Mouse (Mus musculus) left cerebral cortex, postnatal 25 days (tissue): Measurements from ENCODE around the gene Sgca. TPM values are rescaled to one million over a fixed set of nuclear protein-coding genes. Genes with fewer than 3 reads are reported as not detected.
A peak's percentile ranks its signal among the peaks of the same experiment; 100 is the strongest.

Source experiments
- DNase-seq, 2 experiments: peaks; one replicate each; pipeline ENCODE4 v3.0.0; 2022; ENCODE audit warnings: low spot score in 2 of 2, mixed read lengths in 1 of 2
- intact Hi-C: fragments of 180-260 bp; cut with DNase I; formaldehyde crosslinking; loops from one replicate; pipeline ENCODE4 v1.15.1; 2025
- total RNA-seq, 2 experiments: library from RNA; stranded (reverse); gene quantifications; 2 replicates each; pipeline ENCODE4 v1.2.3; 2021

The Sgca gene
- total RNA-seq, 2 experiments from 2014 or later, result 0.46 TPM; not detected in 1

- DNase-seq, result no peak
- intact Hi-C loops, result no loop called here
These were observed 41.6 kb downstream of the Sgca start for GRCm38 (mm10) chr11:94934526-94934925.

DNA sequence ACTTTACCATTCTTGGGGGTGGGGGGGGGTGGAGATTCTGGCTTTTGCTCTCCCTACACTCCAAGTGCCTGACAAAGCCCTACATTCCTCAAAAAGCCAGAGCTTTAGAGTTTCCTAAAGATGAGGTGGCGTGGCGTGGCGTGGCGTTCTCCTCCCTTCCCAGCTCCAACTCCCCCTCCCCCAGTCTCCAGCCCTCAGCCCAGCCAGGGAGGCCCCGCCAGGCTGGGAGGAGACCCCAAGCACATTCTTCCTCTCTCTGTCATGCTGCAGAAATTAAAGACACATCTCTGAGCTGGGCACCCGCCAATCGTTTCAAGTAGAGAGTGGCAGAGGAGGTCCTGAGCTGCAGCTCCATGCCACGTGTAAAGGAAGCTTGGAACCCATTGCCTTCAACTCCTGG, 42.5 kb downstream of the Sgca start:
- intact Hi-C loops, result no loop called here
- DNase-seq, result no peak

DNA sequence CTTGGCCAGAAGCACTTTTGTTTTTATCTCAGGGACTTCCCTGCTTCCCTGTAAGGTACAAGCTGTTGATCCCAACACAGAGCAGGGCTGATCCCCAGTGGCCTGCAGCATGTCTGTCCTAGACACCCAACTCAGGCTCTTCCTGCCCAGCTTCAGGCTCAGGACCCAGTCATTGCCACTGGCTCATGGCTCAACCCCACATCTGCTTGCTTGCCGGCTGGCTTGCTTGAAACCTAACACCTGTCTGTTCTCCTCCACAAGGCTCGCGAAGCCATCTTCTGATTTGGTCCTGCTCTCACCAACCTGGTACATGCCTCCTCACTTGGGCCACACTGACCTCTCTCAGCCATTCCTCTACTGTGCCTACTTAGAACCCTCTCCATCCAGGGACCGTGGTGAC, 46.0 kb downstream of the Sgca start:
- no peak for DNase-seq
- intact Hi-C loops, result no loop called here

DNA sequence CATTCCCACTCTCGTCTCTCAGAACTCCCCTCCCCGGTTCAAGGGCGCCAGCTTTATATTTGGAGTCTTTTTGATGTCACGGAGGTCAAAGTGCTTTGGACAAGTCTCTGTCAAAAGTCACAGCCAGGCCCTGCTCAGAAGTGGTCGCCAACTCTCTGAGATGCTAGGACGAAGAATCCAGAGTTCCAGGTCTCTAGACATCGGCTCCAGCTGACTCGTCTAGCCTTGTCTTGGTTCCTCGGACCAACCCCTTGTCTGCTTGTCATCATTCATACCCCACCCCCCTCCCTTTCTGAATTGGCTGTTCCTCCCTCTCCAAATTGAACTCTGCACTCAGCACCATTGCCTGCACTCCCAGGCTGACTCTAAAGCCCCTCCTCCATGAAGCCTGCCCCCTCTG, 46.5 kb downstream of the Sgca start:
- DNase-seq, result no peak
- intact Hi-C loops, result no loop called here

- DNase-seq, result peak in 1 of 2 experiments; percentile 31
- intact Hi-C loops, result no loop called here
These were observed 47.3 kb downstream of the Sgca start for GRCm38 (mm10) chr11:94928820-94929219.

- intact Hi-C loops, result no loop called here
- DNase-seq, result no peak
These were observed 48.3 kb downstream of the Sgca start for GRCm38 (mm10) chr11:94927771-94928291.

DNA sequence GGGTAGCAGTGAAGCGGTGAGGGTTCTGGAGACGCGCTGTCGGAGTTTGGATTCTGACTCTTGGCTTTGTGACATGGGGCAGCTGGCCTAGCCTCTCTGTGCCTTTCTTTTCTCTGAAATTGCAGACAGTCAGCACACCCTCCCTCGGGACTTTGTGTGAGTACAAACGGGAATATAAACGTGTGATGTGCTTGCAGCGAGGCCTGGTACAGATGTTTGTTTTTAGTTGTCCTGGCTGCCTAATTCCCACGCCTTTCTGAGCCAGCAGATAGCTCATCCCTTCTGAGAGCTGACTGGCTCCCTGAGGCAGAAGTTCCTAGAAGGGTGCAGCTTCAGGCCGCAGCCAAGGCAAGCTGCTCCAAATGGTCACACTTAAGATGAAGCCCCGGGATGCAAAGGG, 49.7 kb downstream of the Sgca start:
- intact Hi-C loops, result no loop called here
- no peak for DNase-seq

- no peak for DNase-seq
- intact Hi-C loops, result no loop called here
These were observed 51.1 kb downstream of the Sgca start for GRCm38 (mm10) chr11:94924977-94925376.

DNA sequence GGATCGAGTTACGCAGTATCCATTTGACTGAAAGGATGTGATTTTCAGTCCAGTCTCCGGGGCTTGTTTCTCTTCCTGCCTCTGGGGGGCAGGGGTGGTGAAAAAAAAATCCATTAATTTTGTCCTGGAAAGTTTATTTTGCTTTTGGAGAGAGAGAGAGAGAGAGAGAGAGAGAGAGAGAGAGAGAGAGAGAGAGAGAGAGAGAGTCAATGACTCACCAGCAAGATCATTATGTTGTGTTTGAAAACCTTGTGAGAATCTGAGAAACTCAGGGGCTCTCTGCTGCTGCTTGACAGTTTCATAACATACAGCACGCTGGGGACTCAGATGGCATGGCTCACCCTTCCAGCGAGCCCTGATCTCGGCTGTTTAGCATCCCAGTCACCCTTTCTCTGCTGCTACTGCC, 55.1 kb downstream of the Sgca start:
- intact Hi-C loops, result no loop called here
- no peak for DNase-seq

DNA sequence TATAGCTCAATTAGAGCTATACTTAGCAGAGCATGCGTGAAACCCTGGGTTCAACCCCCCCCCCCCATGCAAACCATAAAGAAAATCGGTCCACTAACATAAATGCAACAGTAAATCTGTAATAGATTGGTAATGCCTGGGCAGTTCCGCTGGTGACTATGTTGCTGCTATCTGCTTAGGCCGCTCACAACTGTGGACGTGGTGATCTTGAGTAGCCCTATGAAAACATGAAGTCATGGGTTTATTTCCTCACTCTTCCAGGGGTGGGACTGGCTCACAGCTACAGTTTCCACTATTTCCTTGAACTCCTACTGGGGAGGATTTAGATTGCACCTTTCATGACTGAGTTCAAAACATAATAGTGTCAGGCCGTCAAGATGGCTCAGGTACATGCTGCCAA, 58.4 kb downstream of the Sgca start:
- intact Hi-C loops, result no loop called here
- no peak for DNase-seq

DNA sequence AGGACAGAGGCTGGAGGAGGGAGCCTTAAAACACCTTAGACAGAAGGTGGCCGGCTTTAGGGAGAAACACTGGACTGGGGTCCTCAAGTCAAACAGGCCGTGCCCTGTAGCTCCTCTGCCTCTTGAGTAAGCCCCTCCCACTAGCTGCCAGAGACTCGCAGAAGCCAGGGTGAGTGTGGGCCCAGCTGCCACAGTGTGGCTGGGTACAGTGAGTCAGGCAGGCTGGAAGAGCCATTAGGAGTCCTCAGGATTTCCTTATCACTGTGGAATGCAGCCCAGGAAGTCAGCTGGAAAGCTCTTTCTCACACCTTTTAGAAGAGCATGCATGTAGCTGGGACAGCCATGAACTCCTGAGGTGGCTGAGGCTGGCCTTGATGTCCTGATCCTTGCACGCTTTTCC, 59.6 kb downstream of the Sgca start:
- intact Hi-C loops, result no loop called here
- no peak for DNase-seq

GRCm38 (mm10) chr11:94915675-94916403, 60.3 kb downstream of the Sgca start:
- no peak for DNase-seq
- intact Hi-C loops, result no loop called here

GRCm38 (mm10) chr11:94913302-94914090, 62.6 kb downstream of the Sgca start:
- intact Hi-C loops, result no loop called here
- no peak for DNase-seq

Other genes starting within 250 kb of the Sgca start
- under 1 TPM in 1 of 2 experiments, not detected in 1; 0.46 TPM for gene Cdc34b, start 234.5 kb downstream of the Sgca start, total RNA-seq
- not detected for gene Tmem92, start 193.6 kb downstream of the Sgca start, total RNA-seq
- gene Col1a1, start 40.1 kb downstream of the Sgca start, total RNA-seq, result 10 to 100 TPM; 22.8 to 31.9 TPM
- gene Hils1, start 8.7 kb downstream of the Sgca start, total RNA-seq, result not detected
- gene Ppp1r9b, start 14.7 kb upstream of the Sgca start, total RNA-seq, result 100 to 1,000 TPM; 675 to 703 TPM
- 10 to 100 TPM; 30.8 to 31.1 TPM for gene Samd14, start 33.6 kb upstream of the Sgca start, total RNA-seq
- gene Pdk2, start 65.0 kb upstream of the Sgca start, total RNA-seq, result 10 to 100 TPM; 87.3 to 88.7 TPM
- gene Itga3, start 100.5 kb upstream of the Sgca start, total RNA-seq, result 10 to 100 TPM; 13.8 to 14.5 TPM
- gene Dlx3, start 143.8 kb upstream of the Sgca start, total RNA-seq, result not detected
- gene Dlx4, start 169.9 kb upstream of the Sgca start, total RNA-seq, result not detected